Mouse (Mus musculus) forebrain, embryonic 11.5 days (tissue): Measurements from ENCODE around the gene Pitpnc1. TPM values are rescaled to one million over a fixed set of nuclear protein-coding genes. Genes with fewer than 3 reads are reported as not detected.

ENCODE experiments used
- ATAC-seq: fragments of 200-750 bp; cut with Nextera tagmentation; replicated peaks from 2 replicates; pipeline ENCODE4 v1.8.0; 2017; ENCODE audit warnings: moderate TSS enrichment; ENCODE audit not compliant: low FRiP score
- DNase-seq: peaks from one replicate; pipeline ENCODE4 v3.0.0-alpha.2; 2017; ENCODE audit warnings: low spot score
- H3K27ac ChIP-seq: fragments of 300-500 bp; sonication (generic); 2 replicates; pipeline ENCODE4 v1.5.1; 2014; ENCODE audit warnings: low read depth, low read length
- H3K27me3 ChIP-seq: fragments of 300-500 bp; sonication (generic); 2 replicates; pipeline ENCODE4 v1.6.1; 2014; ENCODE audit warnings: mild to moderate bottlenecking, low read length, mixed read lengths; ENCODE audit not compliant: control insufficient read depth, insufficient read depth
- H3K36me3 ChIP-seq: fragments of 300-500 bp; sonication (generic); 2 replicates; pipeline ENCODE4 v1.6.1; 2014; ENCODE audit warnings: mild to moderate bottlenecking, low read length, moderate library complexity, mixed read lengths; ENCODE audit not compliant: control insufficient read depth, insufficient read depth
- H3K4me1 ChIP-seq: fragments of 300-500 bp; sonication (generic); replicated peaks from 2 replicates; pipeline ENCODE4 v1.6.1; 2014; ENCODE audit warnings: low read length, mixed read lengths; ENCODE audit not compliant: control insufficient read depth, insufficient read depth
- H3K4me2 ChIP-seq: fragments of 300-500 bp; sonication (generic); 2 replicates; pipeline ENCODE4 v1.6.1; 2014; ENCODE audit warnings: low read depth, mild to moderate bottlenecking, low read length, moderate library complexity, mixed read lengths; ENCODE audit not compliant: severe bottlenecking
- H3K4me3 ChIP-seq: fragments of 300-500 bp; sonication (generic); 2 replicates; pipeline ENCODE4 v1.5.1; 2014; ENCODE audit warnings: low read depth, low read length
- H3K9ac ChIP-seq: fragments of 300-500 bp; sonication (generic); 2 replicates; pipeline ENCODE4 v1.6.1; 2014; ENCODE audit warnings: low read length
- H3K9me3 ChIP-seq: fragments of 300-500 bp; sonication (generic); 2 replicates; pipeline ENCODE4 v1.6.1; 2016; ENCODE audit warnings: low read length, mixed read lengths; ENCODE audit not compliant: control insufficient read depth
- WGBS: fragments of 180-500 bp; shearing (Covaris S2); extraction: QIAGEN DNeasy Blood & Tissue Kit; methylation state at CpG from one replicate; pipeline ENCODE4 v1.1.7; 2014; 5-methylcytosine and 5-hydroxymethylcytosine counted together
- polyA plus RNA-seq: library from polyadenylated mRNA; unstranded; fragments of >200 nt; fragmentation: Nextera tagmentation; extraction: Ambion mirVana; gene quantifications from 2 replicates; pipeline ENCODE4 v1.2.1, GENCODE M21; 2014

The Pitpnc1 gene
- polyA plus RNA-seq, 1 experiment from 2014 or later: 35.7 TPM

GRCm38 (mm10) chr11:107410804-107411203 lies 59.7 kb downstream of the Pitpnc1 start:
- no peak for DNase-seq
- Histone ChIP-seq H3K27ac (no peak overlapping the region), H3K36me3 (no peaks in the 10 kb centered on the region), H3K4me3 (no peak overlapping the region), H3K27me3 (no peaks in the 10 kb centered on the region), H3K9me3 (no peaks in the 10 kb centered on the region; the same call in 1 of the 2 replicates), H3K4me1 (peaks cover 21% of the 10 kb centered on the region), H3K4me2 (no peak overlapping the region), H3K9ac (no peak overlapping the region)
- no peak for ATAC-seq
- WGBS: 88% methylated on average over 7 of the region's 7 CpGs

- no peaks in the 10 kb centered on the region for H3K36me3 ChIP-seq
- no peak overlapping the region for H3K27ac ChIP-seq
- ATAC-seq (no peak), DNase-seq (no peak)
- no peaks in the 10 kb centered on the region for H3K27me3 ChIP-seq
- WGBS: 79% methylated on average over 5 of the region's 5 CpGs
- peaks cover 19% of the 10 kb centered on the region for H3K4me1 ChIP-seq
- no peaks in the 10 kb centered on the region; the same call in 1 of the 2 replicates for H3K9me3 ChIP-seq
- H3K9ac ChIP-seq: no peak overlapping the region
- no peak overlapping the region for H3K4me2 ChIP-seq
- H3K4me3 ChIP-seq: no peak overlapping the region
Measured at GRCm38 (mm10) chr11:107410090-107410732, 60.3 kb downstream of the Pitpnc1 start.

GRCm38 (mm10) chr11:107408886-107409285 lies 61.6 kb downstream of the Pitpnc1 start:
- 93% methylated on average over 7 of the region's 7 CpGs for WGBS
- Histone ChIP-seq H3K4me2 (no peak overlapping the region), H3K9ac (no peak overlapping the region), H3K27ac (no peak overlapping the region), H3K4me3 (no peak overlapping the region), H3K9me3 (no peaks in the 10 kb centered on the region; the same call in 1 of the 2 replicates), H3K4me1 (0 out of 2 replicates have a peak, but pooled peaks cover 8% of the 10 kb centered on the region), H3K36me3 (no peaks in the 10 kb centered on the region), H3K27me3 (no peaks in the 10 kb centered on the region)
- ATAC-seq (no peak), DNase-seq (no peak)

- ATAC-seq: no peak
Measured at GRCm38 (mm10) chr11:107407698-107408097, 62.8 kb downstream of the Pitpnc1 start.

GRCm38 (mm10) chr11:107405606-107406333 lies 64.7 kb downstream of the Pitpnc1 start:
- H3K4me2 ChIP-seq: no peak overlapping the region
- H3K9me3 ChIP-seq: no peaks in the 10 kb centered on the region; the same call in 1 of the 2 replicates
- H3K4me1 ChIP-seq: no peaks in the 10 kb centered on the region
- H3K27me3 ChIP-seq: no peaks in the 10 kb centered on the region
- DNase-seq (no peak), ATAC-seq (no peak)
- no peak overlapping the region for H3K9ac ChIP-seq
- H3K4me3 ChIP-seq: no peak overlapping the region
- H3K36me3 ChIP-seq: no peaks in the 10 kb centered on the region
- no peak overlapping the region for H3K27ac ChIP-seq
- 95% methylated on average over 11 of the region's 11 CpGs for WGBS

More at GRCm38 (mm10) chr11:107407698-107408097, 62.8 kb downstream of the Pitpnc1 start:
- Histone ChIP-seq H3K9ac (no peak overlapping the region), H3K27ac (no peak overlapping the region), H3K9me3 (no peaks in the 10 kb centered on the region; the same call in 1 of the 2 replicates), H3K4me3 (no peak overlapping the region), H3K4me2 (no peak overlapping the region), H3K4me1 (0 out of 2 replicates have a peak, but pooled peaks cover 1% of the 10 kb centered on the region), H3K36me3 (no peaks in the 10 kb centered on the region), H3K27me3 (no peaks in the 10 kb centered on the region)
- WGBS: 93% methylated on average over 9 of the region's 9 CpGs
- DNase-seq: no peak

DNA sequence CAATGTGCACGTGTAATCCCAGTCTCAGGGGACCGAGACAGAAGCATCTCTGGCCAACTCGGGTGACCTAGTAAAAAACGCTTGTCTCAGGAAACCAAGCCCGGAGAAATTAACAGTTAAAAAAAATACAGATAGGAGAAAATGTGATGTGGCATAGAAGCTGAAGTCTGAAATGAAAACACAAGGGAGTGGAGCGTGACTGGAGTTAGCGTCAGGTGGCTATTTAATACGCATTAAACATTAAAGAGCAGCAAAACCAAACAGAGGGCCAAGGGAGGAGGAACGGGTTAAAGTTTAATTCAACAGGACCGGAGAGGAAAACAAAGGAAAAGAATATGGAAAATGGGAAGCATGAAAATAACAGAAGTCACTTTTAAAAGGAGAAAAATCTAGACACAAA lies 67.2 kb downstream of the Pitpnc1 start:
- H3K4me1 ChIP-seq: no peaks in the 10 kb centered on the region
- H3K4me3 ChIP-seq: no peak overlapping the region
- H3K4me2 ChIP-seq: no peak overlapping the region
- ATAC-seq (no peak), DNase-seq (no peak)
- H3K27ac ChIP-seq: no peak overlapping the region
- H3K9me3 ChIP-seq: no peaks in the 10 kb centered on the region; the same call in 1 of the 2 replicates
- no peaks in the 10 kb centered on the region for H3K27me3 ChIP-seq
- H3K9ac ChIP-seq: no peak overlapping the region
- 92% methylated on average over 10 of the region's 10 CpGs for WGBS
- no peaks in the 10 kb centered on the region for H3K36me3 ChIP-seq

DNA sequence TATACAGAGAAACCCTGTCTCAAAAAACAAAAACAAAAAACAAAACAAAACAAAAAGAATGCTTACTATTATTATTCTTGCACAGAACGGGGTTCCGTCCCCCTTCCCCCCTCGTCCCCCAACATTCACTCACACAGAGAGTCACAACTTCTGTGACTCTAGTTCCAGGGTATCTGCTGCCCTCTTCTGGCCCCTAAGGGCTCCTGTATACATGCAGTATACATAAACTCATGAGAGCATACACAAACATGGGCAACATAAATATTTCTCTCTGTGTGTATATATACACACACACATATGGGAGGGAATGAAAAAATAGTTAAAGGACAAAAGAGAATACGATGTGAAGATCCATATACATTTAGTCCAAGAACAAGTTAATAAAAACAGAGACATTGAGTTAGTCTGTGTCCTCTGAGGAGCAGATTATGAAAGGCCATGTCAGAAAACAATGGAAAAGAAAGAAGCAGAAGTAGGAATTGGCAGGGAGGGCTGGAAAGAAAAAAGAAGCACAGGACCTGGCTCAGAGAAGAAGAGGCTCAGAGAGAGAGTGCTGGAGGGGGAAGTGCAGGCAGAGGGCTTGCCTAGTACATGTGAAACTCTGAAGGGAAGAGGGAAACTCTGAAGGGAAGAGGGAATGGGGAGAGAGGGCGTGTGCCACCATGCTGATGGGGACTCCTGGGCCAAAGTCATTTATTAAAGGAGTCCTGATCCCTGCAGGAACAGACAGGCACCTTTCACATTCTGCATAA lies 68.5 kb downstream of the Pitpnc1 start:
- no peak overlapping the region for H3K9ac ChIP-seq
- H3K27me3 ChIP-seq: no peaks in the 10 kb centered on the region
- no peak overlapping the region for H3K27ac ChIP-seq
- no peaks in the 10 kb centered on the region for H3K4me1 ChIP-seq
- no peaks in the 10 kb centered on the region for H3K36me3 ChIP-seq
- H3K9me3 ChIP-seq: no peaks in the 10 kb centered on the region; the same call in 1 of the 2 replicates
- H3K4me2 ChIP-seq: no peak overlapping the region
- no peak overlapping the region for H3K4me3 ChIP-seq
- WGBS: 96% methylated on average over 5 of the region's 5 CpGs
- DNase-seq (no peak), ATAC-seq (no peak)

- DNase-seq (no peak), ATAC-seq (no peak)
- Histone ChIP-seq H3K4me1 (0 out of 2 replicates have a peak, but pooled peaks cover under 1% of the 10 kb centered on the region), H3K4me2 (no peak overlapping the region), H3K9ac (no peak overlapping the region), H3K4me3 (no peak overlapping the region), H3K27ac (no peak overlapping the region), H3K27me3 (no peaks in the 10 kb centered on the region), H3K36me3 (no peaks in the 10 kb centered on the region), H3K9me3 (no peaks in the 10 kb centered on the region)
- WGBS: 86% methylated on average over 7 of the region's 7 CpGs
Measured at GRCm38 (mm10) chr11:107400826-107401225, 69.7 kb downstream of the Pitpnc1 start.
